Mouse (Mus musculus) skeletal muscle tissue, adult 2 months (tissue): ENCODE measurements around the gene Scg3.

ENCODE experiments used
- DNase-seq: peaks from one replicate; pipeline ENCODE4 v3.0.0-alpha.2; 2012; ENCODE audit warnings: low read depth, low spot score

The Scg3 gene

GRCm38 (mm10) chr9:75683426-75684191, at the start of gene Scg3:
TSS of gene Scg3 (minus strand) at chr9:75684056.
- DNase-seq = no peak

- peak; percentile 48 for DNase-seq
Measured at GRCm38 (mm10) chr9:75719952-75720687, 36.3 kb upstream of the Scg3 start.

GRCm38 (mm10) chr9:75719481-75719880, 35.6 kb upstream of the Scg3 start:
- peak; percentile 74 for DNase-seq

GRCm38 (mm10) chr9:75684772-75685171, 916 bp upstream of the Scg3 start:
- no peak for DNase-seq

GRCm38 (mm10) chr9:75684292-75684691, 436 bp upstream of the Scg3 start:
- DNase-seq = no peak

- DNase-seq = no peak
Measured at GRCm38 (mm10) chr9:75680606-75681005, 3.2 kb downstream of the Scg3 start.

GRCm38 (mm10) chr9:75679629-75680028, 4.2 kb downstream of the Scg3 start:
- DNase-seq = peak; percentile 32

GRCm38 (mm10) chr9:75678341-75678740, 5.5 kb downstream of the Scg3 start:
- DNase-seq = peak; percentile 65

- peak; percentile 53 for DNase-seq
Measured at GRCm38 (mm10) chr9:75676226-75676625, 7.6 kb downstream of the Scg3 start.

- no peak for DNase-seq
Measured at GRCm38 (mm10) chr9:75672769-75673168, 11.1 kb downstream of the Scg3 start.

GRCm38 (mm10) chr9:75666612-75667011, 17.2 kb downstream of the Scg3 start:
- peak; percentile 13 for DNase-seq

- no peak for DNase-seq
Measured at GRCm38 (mm10) chr9:75665364-75665763, 18.5 kb downstream of the Scg3 start.

GRCm38 (mm10) chr9:75660917-75661316, 22.9 kb downstream of the Scg3 start:
- DNase-seq = no peak

GRCm38 (mm10) chr9:75656456-75656855, 27.4 kb downstream of the Scg3 start:
- peak; percentile 75 for DNase-seq

- peak; percentile 86 for DNase-seq
Measured at GRCm38 (mm10) chr9:75653981-75654911, 29.6 kb downstream of the Scg3 start.

GRCm38 (mm10) chr9:75645405-75645804, 38.5 kb downstream of the Scg3 start:
- no peak for DNase-seq

GRCm38 (mm10) chr9:75634226-75634625, 49.6 kb downstream of the Scg3 start:
- DNase-seq = no peak

GRCm38 (mm10) chr9:75633603-75634002, 50.3 kb downstream of the Scg3 start:
- no peak for DNase-seq

- no peak for DNase-seq
Measured at GRCm38 (mm10) chr9:75632902-75633301, 51.0 kb downstream of the Scg3 start.

- no peak for DNase-seq
Measured at GRCm38 (mm10) chr9:75632111-75632510, 51.7 kb downstream of the Scg3 start.

GRCm38 (mm10) chr9:75630823-75631454, 52.9 kb downstream of the Scg3 start:
- DNase-seq = no peak

- no peak for DNase-seq
Measured at GRCm38 (mm10) chr9:75626308-75626604, 57.6 kb downstream of the Scg3 start.
